Mouse (Mus musculus) embryonic fibroblast, embryonic 13.5 days (primary cell): Measurements from ENCODE around the gene Rbpms2. TPM values are rescaled to one million over a fixed set of nuclear protein-coding genes. Genes with fewer than 3 reads are reported as not detected.
"Not testable (repeated sequence)": the region's sequence is repeated elsewhere in the genome, so short reads cannot be mapped to it uniquely, and the experiment has no call there.

ENCODE experiments used
- H3K27ac ChIP-seq: 2 replicates; pipeline ENCODE4 v1.5.1; 2012; ENCODE audit warnings: low read length, control low read depth, inconsistent platforms; ENCODE audit not compliant: insufficient read depth
- H3K4me1 ChIP-seq: 2 replicates; pipeline ENCODE4 v1.6.1; 2011; ENCODE audit warnings: low read length; ENCODE audit not compliant: control insufficient read depth, insufficient read depth
- H3K4me3 ChIP-seq: 2 replicates; pipeline ENCODE4 v1.5.1; 2011; ENCODE audit warnings: mild to moderate bottlenecking, control low read depth, low read length; ENCODE audit not compliant: insufficient read depth
- CTCF ChIP-seq: IDR thresholded peaks from 2 replicates; pipeline ENCODE4 v1.5.1; 2011; ENCODE audit warnings: mild to moderate bottlenecking, control low read depth, low read length, moderate library complexity, borderline replicate concordance; ENCODE audit not compliant: insufficient read depth
- POLR2A ChIP-seq: IDR thresholded peaks from 2 replicates; pipeline ENCODE4 v1.6.1; 2011; ENCODE audit warnings: low read depth, mild to moderate bottlenecking, control low read depth, low read length, moderate library complexity
- polyA plus RNA-seq: library from polyadenylated mRNA; stranded (reverse); fragments of >200 nt; gene quantifications from 2 replicates; pipeline ENCODE4 v1.2.4, GENCODE M21; 2011; ENCODE audit warnings: low read depth; ENCODE audit not compliant: missing spikeins, insufficient read length

Rbpms2 gene
- polyA plus RNA-seq, 1 experiment = 22.7 TPM

- H3K27ac ChIP-seq = no peak overlapping the region
- H3K4me3 ChIP-seq = no peak overlapping the region
- TF ChIP-seq POLR2A (no peak), CTCF (no peak)
These were observed 53.5 kb downstream of the Rbpms2 start for GRCm38 (mm10) chr9:65682994-65683393.

GRCm38 (mm10) chr9:65684704-65685103 is 55.3 kb downstream of the Rbpms2 start:
- no peak for TF ChIP-seq CTCF
- no peak for TF ChIP-seq POLR2A
- Histone ChIP-seq H3K4me1 (peaks cover 3% of the 10 kb centered on the region), H3K4me3 (no peak overlapping the region), H3K27ac (no peak overlapping the region)

More at GRCm38 (mm10) chr9:65682994-65683393, 53.5 kb downstream of the Rbpms2 start:
- peaks cover 10% of the 10 kb centered on the region for H3K4me1 ChIP-seq

- H3K4me3 ChIP-seq, H3K4me1 ChIP-seq, H3K27ac ChIP-seq: not testable (repeated sequence)
These were observed 60.4 kb downstream of the Rbpms2 start for GRCm38 (mm10) chr9:65689869-65690268.

DNA sequence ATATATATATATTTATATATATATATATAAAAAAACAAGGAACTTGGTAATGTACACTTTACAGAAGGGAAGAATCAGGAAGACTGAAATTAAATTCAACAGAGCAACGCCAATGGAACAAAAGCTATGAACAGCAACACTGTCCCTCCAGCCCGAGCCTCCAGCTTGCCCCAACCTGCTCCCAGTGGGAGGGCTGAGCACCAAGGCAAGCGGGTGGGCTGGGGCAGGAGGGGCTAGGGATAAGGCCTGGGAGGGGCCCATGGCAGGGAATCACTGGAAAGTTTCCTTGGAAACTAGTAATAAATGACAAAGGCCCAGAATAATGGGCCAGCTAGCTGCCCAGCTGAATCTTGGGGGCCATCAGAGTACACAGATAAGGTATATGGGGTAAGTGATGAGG is 63.0 kb downstream of the Rbpms2 start:
- no peaks in the 10 kb centered on the region for H3K4me1 ChIP-seq
- no peak overlapping the region for H3K27ac ChIP-seq
- TF ChIP-seq POLR2A (no peak), CTCF (no peak)
- H3K4me3 ChIP-seq = no peak overlapping the region

DNA sequence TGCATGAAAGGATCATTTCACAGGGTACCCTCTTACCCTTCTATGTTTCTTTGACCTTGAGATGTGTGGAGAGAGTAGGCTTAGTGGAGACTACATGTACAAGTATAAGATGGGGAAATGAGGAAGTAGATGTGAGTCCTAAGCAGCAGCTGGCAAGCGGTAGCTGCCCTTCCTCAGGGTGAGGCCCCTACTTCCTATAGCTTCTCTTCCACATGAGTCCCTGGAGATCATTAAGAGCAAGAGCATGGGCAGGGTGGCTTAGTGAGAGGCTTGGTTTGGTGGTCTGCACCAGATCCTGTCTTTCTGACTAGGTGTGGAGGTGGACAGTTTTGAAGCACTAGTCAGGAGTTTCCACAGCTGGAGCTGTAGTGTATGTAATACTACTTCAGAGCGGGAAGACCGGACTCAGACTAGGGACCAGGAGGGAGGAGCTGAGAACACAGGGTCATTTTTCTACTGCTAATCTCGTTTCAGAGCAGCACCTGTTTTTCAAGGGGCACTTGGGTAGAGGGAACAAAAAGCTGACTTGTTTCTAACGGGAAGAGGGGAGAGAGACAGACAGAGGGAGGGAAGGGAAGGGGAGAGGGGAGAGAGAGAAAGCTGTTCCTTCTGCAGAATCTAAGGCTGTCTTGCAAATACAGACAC is 63.6 kb downstream of the Rbpms2 start:
- H3K4me1 ChIP-seq = no peaks in the 10 kb centered on the region
- TF ChIP-seq POLR2A = no peak
- TF ChIP-seq CTCF = no peak
- no peak overlapping the region for H3K27ac ChIP-seq
- no peak overlapping the region for H3K4me3 ChIP-seq

DNA sequence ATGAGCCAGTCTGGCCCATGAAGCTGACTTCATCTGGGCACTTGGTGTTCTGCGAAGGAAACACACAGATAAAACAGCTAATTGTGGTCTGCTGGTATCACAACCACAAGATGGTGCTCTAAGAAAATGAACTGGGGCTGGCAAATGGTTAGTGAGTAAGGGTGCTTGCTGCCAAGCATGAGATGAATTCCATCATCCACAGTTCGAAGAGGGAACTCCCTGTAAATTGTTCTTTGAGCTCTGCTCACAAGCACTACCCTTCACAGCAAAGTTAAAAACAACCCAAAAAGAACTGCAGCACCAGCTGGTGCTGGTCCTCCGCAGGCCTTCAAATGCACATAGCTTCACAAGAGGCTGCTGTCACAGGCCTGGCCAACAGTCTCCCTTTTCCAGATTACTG is 66.2 kb downstream of the Rbpms2 start:
- no peak overlapping the region for H3K4me3 ChIP-seq
- TF ChIP-seq POLR2A = no peak
- TF ChIP-seq CTCF = no peak
- peak overlapping the region; percentile 22; the same call in 1 of the 2 replicates for H3K27ac ChIP-seq
- no peaks in the 10 kb centered on the region for H3K4me1 ChIP-seq

GRCm38 (mm10) chr9:65696337-65696736 is 66.9 kb downstream of the Rbpms2 start:
- Histone ChIP-seq H3K4me1 (no peaks in the 10 kb centered on the region), H3K27ac (peak overlapping the region; percentile 22; the same call in 1 of the 2 replicates), H3K4me3 (no peak overlapping the region)
- TF ChIP-seq POLR2A (no peak), CTCF (no peak)

DNA sequence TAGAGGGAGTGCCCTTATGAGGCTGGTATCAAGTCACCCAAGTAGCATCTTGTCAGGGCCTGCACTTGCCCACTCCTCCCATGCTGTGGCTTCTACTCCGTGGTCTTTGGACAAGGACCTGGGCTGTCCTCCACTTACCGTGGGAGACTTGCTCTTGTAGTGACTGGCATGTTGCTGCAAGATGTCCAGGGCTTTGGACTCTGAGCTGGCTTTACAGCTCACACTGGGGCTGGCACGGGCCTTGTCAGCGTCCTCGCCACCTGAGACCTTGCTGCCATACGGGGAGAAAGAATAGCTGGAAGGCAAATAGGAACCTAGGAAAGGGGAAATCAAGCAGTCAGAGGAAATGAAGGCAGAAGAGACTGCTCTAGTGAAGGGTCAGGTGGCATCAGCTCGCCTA is 67.9 kb downstream of the Rbpms2 start:
- TF ChIP-seq POLR2A (no peak), CTCF (no peak)
- Histone ChIP-seq H3K4me1 (0 out of 2 replicates have a peak, but pooled peaks cover under 1% of the 10 kb centered on the region), H3K27ac (no peak overlapping the region), H3K4me3 (no peak overlapping the region)

GRCm38 (mm10) chr9:65697992-65698391 is 68.5 kb downstream of the Rbpms2 start:
- TF ChIP-seq CTCF (no peak), POLR2A (no peak)
- 0 out of 2 replicates have a peak, but pooled peaks cover 5% of the 10 kb centered on the region for H3K4me1 ChIP-seq
- no peak overlapping the region for H3K4me3 ChIP-seq
- no peak overlapping the region for H3K27ac ChIP-seq

- TF ChIP-seq CTCF (no peak), POLR2A (no peak)
- 0 out of 2 replicates have a peak, but pooled peaks cover 5% of the 10 kb centered on the region for H3K4me1 ChIP-seq
- H3K27ac ChIP-seq = no peak overlapping the region
- no peak overlapping the region for H3K4me3 ChIP-seq
These were observed 71.1 kb downstream of the Rbpms2 start for GRCm38 (mm10) chr9:65700504-65700903.

DNA sequence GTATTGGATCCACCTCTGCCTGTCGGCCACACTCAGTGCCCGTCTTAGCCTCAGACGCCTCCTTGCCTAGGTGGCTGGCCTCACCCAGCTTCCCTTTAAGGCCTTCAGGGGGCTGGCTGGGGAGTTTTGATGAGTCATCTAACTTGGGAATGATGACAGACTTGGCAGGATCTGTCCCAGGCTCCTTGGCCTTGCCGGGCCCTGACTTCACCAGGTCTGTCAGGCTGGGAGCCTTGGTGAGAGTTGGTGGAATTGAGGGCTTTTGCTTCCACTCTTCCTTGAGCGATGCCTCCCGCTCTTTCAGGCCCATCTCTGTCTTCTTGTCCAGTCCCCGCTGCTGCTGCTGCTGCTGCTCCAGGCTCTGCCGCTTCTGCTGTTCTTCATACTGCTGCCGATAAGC is 72.8 kb downstream of the Rbpms2 start:
- H3K4me3 ChIP-seq = no peak overlapping the region
- no peak overlapping the region for H3K27ac ChIP-seq
- no peak for TF ChIP-seq CTCF
- TF ChIP-seq POLR2A = no peak

More for the DNA sequence above, 72.8 kb downstream of the Rbpms2 start:
- H3K4me1 ChIP-seq = 0 out of 2 replicates have a peak, but pooled peaks cover 5% of the 10 kb centered on the region
